In the genomic region with DNA sequence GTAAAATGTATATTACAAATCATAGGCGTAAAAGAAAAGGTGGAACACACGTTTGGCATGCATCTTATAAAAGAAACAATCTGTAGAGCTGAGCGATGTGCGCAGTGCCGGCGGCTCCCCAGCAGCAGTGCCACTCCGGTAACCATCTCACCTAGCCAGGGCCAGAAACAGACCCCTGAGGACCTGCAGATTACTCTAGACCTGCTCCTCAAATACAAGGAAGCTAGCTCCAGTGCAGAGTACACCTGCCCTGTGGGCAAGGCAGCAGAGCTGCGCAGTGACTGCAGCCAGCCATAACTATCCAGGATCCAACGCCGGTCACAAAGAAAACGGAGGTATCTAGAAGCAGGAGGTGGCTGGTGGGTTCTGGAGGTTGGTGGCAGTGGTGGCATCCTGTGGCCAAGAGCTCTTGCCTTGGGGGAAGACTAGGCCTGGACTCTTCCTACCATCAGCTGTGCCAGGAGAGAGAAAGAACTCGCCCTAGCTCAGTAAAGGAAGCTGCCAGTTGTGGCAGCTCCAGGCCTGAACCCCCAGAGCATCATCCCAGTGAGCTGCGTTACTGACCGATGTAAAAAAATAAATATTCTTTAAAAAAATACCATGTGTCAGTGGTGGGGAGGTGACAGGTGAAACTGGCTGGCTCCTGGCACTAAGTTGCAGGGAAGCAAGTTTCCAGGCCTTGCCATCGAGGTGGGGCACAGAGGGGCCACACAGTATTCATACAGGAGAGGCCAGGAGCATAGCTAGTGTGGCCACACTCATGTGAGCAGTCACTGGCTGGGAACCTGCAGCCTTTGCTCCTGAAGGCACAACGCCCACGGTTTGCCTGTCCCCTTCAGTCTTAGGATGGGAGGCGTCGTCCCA, we compare ENCODE assay signal across 8 mouse cellular contexts. TPM values are rescaled to one million over a fixed set of nuclear protein-coding genes. Genes with fewer than 3 reads are reported as not detected.
DNase-seq lines count a peak whose midpoint lies in the region; ATAC-seq and TF ChIP-seq lines count a peak whose summit lies in the region.

No protein-coding gene starts in this region.

- ATAC-seq in heart, embryonic 15.5 days (replicated peaks; ENCODE audit: insufficient number of reproducible peaks, insufficient read depth, low FRiP score, low read depth), result no peak
- ATAC-seq in liver, embryonic 11.5 days (replicated peaks; ENCODE audit: low FRiP score), result no peak

- peaks cover 10% of the 10 kb centered on the region; the same call in 1 of the 2 replicates for H3K79me2 ChIP-seq in CH12.LX (replicated peaks; ENCODE audit: control insufficient read depth, extremely low read depth, insufficient read depth, poor library complexity, severe bottlenecking)

- 87% methylated on average over 19 of the region's 19 CpGs for WGBS in heart, embryonic 15.5 days
- 90% methylated on average over 19 of the region's 19 CpGs for WGBS in liver, embryonic 11.5 days

- DNase-seq in cerebellum, adult 8-10 months, result peak; percentile 53
- DNase-seq in cerebellum, postnatal 10 days, result no peak
- no peak for DNase-seq in CH12.LX (ENCODE audit: extremely low read depth)
- no peak for DNase-seq in liver, embryonic 11.5 days (ENCODE audit: low spot score)
- no peak for DNase-seq in adrenal gland, postnatal 4 days (ENCODE audit: low spot score in 2 of 2)
- DNase-seq in adrenal gland, postnatal 25 days, result no peak
- no peak for DNase-seq in left cerebral cortex, postnatal 4 days

- no peak for TF ChIP-seq EP300 in CH12.LX (IDR thresholded peaks at IDR 0.05; ENCODE audit: low read length)

- TF ChIP-seq CTCF in CH12.LX (conservative IDR thresholded peaks at IDR 0.05 in 1 of 2, IDR thresholded peaks at IDR 0.05 in 1 of 2; ENCODE audit: low read depth in 2 of 2, low read length in 2 of 2), result no peak

- H3K4me3 ChIP-seq in CH12.LX (replicated peaks in 1 of 3; ENCODE audit: low read depth in 2 of 3, low read length in 2 of 3, poor library complexity in 1 of 3), result no peak overlapping the region
- peak overlapping the region; percentile 98 for H3K4me3 ChIP-seq in heart, embryonic 15.5 days
- H3K4me3 ChIP-seq in liver, embryonic 11.5 days (ENCODE audit: low read depth, low read length), result peak overlapping the region; percentile 86; the same call in 1 of the 2 replicates

- TF ChIP-seq RAD21 in CH12.LX (IDR thresholded peaks at IDR 0.05; ENCODE audit: low read depth, low read length), result no peak

- intact Hi-C loops in left cerebral cortex, postnatal 4 days (cut with DNase I), result no loop called here

- TF ChIP-seq POLR2A in CH12.LX (IDR thresholded peaks at IDR 0.05; ENCODE audit: low read depth, low read length), result no peak

- peak overlapping the region; percentile 23 for H3K9ac ChIP-seq in CH12.LX (ENCODE audit: insufficient read depth, low read depth)
- H3K9ac ChIP-seq in heart, embryonic 15.5 days, result peak overlapping the region; percentile 38; the same call in 1 of the 2 replicates
- H3K9ac ChIP-seq in liver, embryonic 11.5 days (ENCODE audit: low read depth, low read length), result peak overlapping the region; percentile 39; the same call in 1 of the 2 replicates

- H3K36me3 ChIP-seq in CH12.LX (replicated peaks in 1 of 2; ENCODE audit: control insufficient read depth in 1 of 2, insufficient read depth in 1 of 2, low read length in 1 of 2), result peaks cover 46 to 85% of the 10 kb centered on the region in 2 experiments
- peaks cover 37% of the 10 kb centered on the region for H3K36me3 ChIP-seq in heart, embryonic 15.5 days
- H3K36me3 ChIP-seq in liver, embryonic 11.5 days (ENCODE audit: control insufficient read depth, insufficient read depth, low read length), result peaks cover 38% of the 10 kb centered on the region

- in situ Hi-C loops in CH12.LX (cut with MboI; ENCODE audit: low pct_ligation_motif_present, low pct_unique_long_range_greater_than_20kb, low sequenced_read_pairs), result no loop called here

- H3K4me1 ChIP-seq in CH12.LX (ENCODE audit: control insufficient read depth in 1 of 2, insufficient read depth in 2 of 2), result peaks cover 8 to 21% of the 10 kb centered on the region in 2 experiments; a peak in 3 of 4 replicates
- peaks cover 31% of the 10 kb centered on the region for H3K4me1 ChIP-seq in heart, embryonic 15.5 days (replicated peaks)
- H3K4me1 ChIP-seq in liver, embryonic 11.5 days (replicated peaks; ENCODE audit: control insufficient read depth, insufficient read depth, low read length), result peaks cover 28% of the 10 kb centered on the region

- dilution Hi-C loops in CH12.LX (cut with MboI; ENCODE audit: extremely low pct_ligation_motif_present, extremely low pct_unique_long_range_greater_than_20kb, low sequenced_read_pairs), result no loop called here

- no peak overlapping the region for H3K4me2 ChIP-seq in CH12.LX (ENCODE audit: insufficient read depth, low read depth, poor library complexity, severe bottlenecking)
- H3K4me2 ChIP-seq in heart, embryonic 15.5 days, result peak overlapping the region; percentile 96
- peak overlapping the region; percentile 51 for H3K4me2 ChIP-seq in liver, embryonic 11.5 days

- no peak overlapping the region for H3K27ac ChIP-seq in CH12.LX (ENCODE audit: insufficient read depth, low read depth)
- peak overlapping the region; percentile 65 for H3K27ac ChIP-seq in heart, embryonic 15.5 days
- no peak overlapping the region for H3K27ac ChIP-seq in liver, embryonic 11.5 days (ENCODE audit: low read depth, low read length)

- H3K27me3 ChIP-seq in CH12.LX (replicated peaks), result no peaks in the 10 kb centered on the region
- 0 out of 2 replicates have a peak, but pooled peaks cover 5% of the 10 kb centered on the region for H3K27me3 ChIP-seq in heart, embryonic 15.5 days
- H3K27me3 ChIP-seq in liver, embryonic 11.5 days (replicated peaks; ENCODE audit: control insufficient read depth, insufficient read depth, low read length), result no peaks in the 10 kb centered on the region

- H3K9me3 ChIP-seq in CH12.LX (replicated peaks; ENCODE audit: low read length), result no peaks in the 10 kb centered on the region
- H3K9me3 ChIP-seq in heart, embryonic 15.5 days (replicated peaks), result no peaks in the 10 kb centered on the region
- no peaks in the 10 kb centered on the region for H3K9me3 ChIP-seq in liver, embryonic 11.5 days (ENCODE audit: control insufficient read depth, low read length)

TF ChIP-seq in CH12.LX, 34 proteins besides CTCF, POLR2A, EP300 and RAD21 (continues in another document):
- TF ChIP-seq MEF2A (IDR thresholded peaks at IDR 0.05; ENCODE audit: borderline replicate concordance, low read depth, low read length), result no peak
- no peak for TF ChIP-seq ZMIZ1 (IDR thresholded peaks at IDR 0.05; ENCODE audit: low read depth, low read length)
- TF ChIP-seq USF1 (IDR thresholded peaks at IDR 0.05; ENCODE audit: low read depth, low read length), result no peak
- TF ChIP-seq E2F4 (IDR thresholded peaks at IDR 0.05; ENCODE audit: insufficient replicate concordance, low read depth, low read length), result no peak
- TF ChIP-seq SIN3A (IDR thresholded peaks at IDR 0.05; ENCODE audit: low read length), result no peak
- no peak for TF ChIP-seq TCF12 (IDR thresholded peaks at IDR 0.05; ENCODE audit: low read depth, low read length)
- TF ChIP-seq NRF1 (IDR thresholded peaks at IDR 0.05; ENCODE audit: low read depth, low read length), result no peak

RNA-seq across cellular contexts. Expression of a gene that starts 0.9 kb away (rescaled TPM):
- 279 and 313 TPM in 2 replicates for total RNA-seq in CH12.LX (2012; rRNA removed)
- 137 and 139 TPM in 2 replicates for total RNA-seq in CH12.LX (2014; rRNA removed)
- polyA plus RNA-seq in CH12.LX (2012; ENCODE audit: insufficient read length, low read depth), result 292 and 344 TPM in 2 replicates
- 269 and 299 TPM in 2 replicates for polyA plus RNA-seq in heart, embryonic 15.5 days (2015; fragmentation: Nextera tagmentation; extraction: Ambion mirVana)
- polyA plus RNA-seq in liver, embryonic 11.5 days (2014; fragmentation: Nextera tagmentation; extraction: Ambion mirVana), result 396 and 445 TPM in 2 replicates
- 100 to 1,000 TPM; 162 to 179 TPM for total RNA-seq in adrenal gland, postnatal 4 days (2021)
- 188 and 208 TPM in 2 replicates for total RNA-seq in adrenal gland, postnatal 25 days (2021)
- total RNA-seq in left cerebral cortex, postnatal 4 days (2021), result 100 to 1,000 TPM; 147 TPM

RNA-seq across cellular contexts. Expression of a gene that starts 16.4 kb away (rescaled TPM):
- total RNA-seq in CH12.LX (2012; rRNA removed) (23.6 and 25.8 TPM in 2 replicates), CH12.LX (2014; rRNA removed) (22.2 and 23.7 TPM in 2 replicates)
- 20.7 and 23.6 TPM in 2 replicates for polyA plus RNA-seq in CH12.LX (2012; ENCODE audit: insufficient read length, low read depth)
- polyA plus RNA-seq in heart, embryonic 15.5 days (2015; fragmentation: Nextera tagmentation; extraction: Ambion mirVana), result 22.0 and 32.1 TPM in 2 replicates
- polyA plus RNA-seq in liver, embryonic 11.5 days (2014; fragmentation: Nextera tagmentation; extraction: Ambion mirVana), result 16.2 and 18.2 TPM in 2 replicates
- 10 to 100 TPM; 18.5 to 23.1 TPM for total RNA-seq in adrenal gland, postnatal 4 days (2021)
- total RNA-seq in adrenal gland, postnatal 25 days (2021), result 14.4 and 15.2 TPM in 2 replicates
- 10 to 100 TPM; 28.5 to 35.7 TPM for total RNA-seq in left cerebral cortex, postnatal 4 days (2021)

RNA-seq across cellular contexts. Expression of a gene that starts 28.2 kb away (rescaled TPM):
- total RNA-seq in CH12.LX (2012; rRNA removed), result 36.2 and 52.5 TPM in 2 replicates
- 19.3 and 24.4 TPM in 2 replicates for total RNA-seq in CH12.LX (2014; rRNA removed)
- 14.9 and 16.4 TPM in 2 replicates for polyA plus RNA-seq in CH12.LX (2012; ENCODE audit: insufficient read length, low read depth)
- 30.8 and 34.1 TPM in 2 replicates for polyA plus RNA-seq in heart, embryonic 15.5 days (2015; fragmentation: Nextera tagmentation; extraction: Ambion mirVana)
- 4.0 and 5.0 TPM in 2 replicates for polyA plus RNA-seq in liver, embryonic 11.5 days (2014; fragmentation: Nextera tagmentation; extraction: Ambion mirVana)
- 10 to 100 TPM; 10.9 to 11.1 TPM for total RNA-seq in adrenal gland, postnatal 4 days (2021)
- total RNA-seq in adrenal gland, postnatal 25 days (2021), result 15.3 and 15.4 TPM in 2 replicates
- total RNA-seq in left cerebral cortex, postnatal 4 days (2021), result 1 to 10 TPM; 5.3 to 6.2 TPM

RNA-seq across cellular contexts. Expression of a gene that starts 30.0 kb away (rescaled TPM):
- total RNA-seq in CH12.LX (2012; rRNA removed) (0.04 TPM in 1 of 2 replicates, not detected in the other), CH12.LX (2014; rRNA removed) (not detected in 2 replicates)
- 0.07 TPM in 1 of 2 replicates, not detected in the other for polyA plus RNA-seq in CH12.LX (2012; ENCODE audit: insufficient read length, low read depth)
- 0.04 TPM in 1 of 2 replicates, not detected in the other for polyA plus RNA-seq in heart, embryonic 15.5 days (2015; fragmentation: Nextera tagmentation; extraction: Ambion mirVana)
- not detected in 2 replicates for polyA plus RNA-seq in liver, embryonic 11.5 days (2014; fragmentation: Nextera tagmentation; extraction: Ambion mirVana)
- total RNA-seq in adrenal gland, postnatal 4 days (2021), result not detected
- not detected in 2 replicates for total RNA-seq in adrenal gland, postnatal 25 days (2021)
- total RNA-seq in left cerebral cortex, postnatal 4 days (2021), result under 1 TPM; 0.12 to 0.42 TPM

RNA-seq across cellular contexts. Expression of a gene that starts 46.6 kb away (rescaled TPM):
- total RNA-seq in CH12.LX (2012; rRNA removed) (19.0 and 23.7 TPM in 2 replicates), CH12.LX (2014; rRNA removed) (12.3 and 13.8 TPM in 2 replicates)
- 24.1 and 30.0 TPM in 2 replicates for polyA plus RNA-seq in CH12.LX (2012; ENCODE audit: insufficient read length, low read depth)
- polyA plus RNA-seq in heart, embryonic 15.5 days (2015; fragmentation: Nextera tagmentation; extraction: Ambion mirVana), result 23.1 and 32.5 TPM in 2 replicates
- 58.5 and 63.8 TPM in 2 replicates for polyA plus RNA-seq in liver, embryonic 11.5 days (2014; fragmentation: Nextera tagmentation; extraction: Ambion mirVana)
- 10 to 100 TPM; 43.5 to 47.7 TPM for total RNA-seq in adrenal gland, postnatal 4 days (2021)
- 38.8 and 48.5 TPM in 2 replicates for total RNA-seq in adrenal gland, postnatal 25 days (2021)
- total RNA-seq in left cerebral cortex, postnatal 4 days (2021), result 10 to 100 TPM; 77.4 to 86.2 TPM

Comparison
In these comparisons a context has a peak if more than half of its experiments do, and no peak if none do; other contexts are left out.
1. H3K4me3 ChIP-seq: peak in heart, embryonic 15.5 days (single experiment) and liver, embryonic 11.5 days (single experiment); none in CH12.LX (0 of 3).
2. Peak in every context shown above with its lines, with median percentiles within 50 percentile points of each other: H3K9ac ChIP-seq.